Mouse (Mus musculus): ENCODE measurements around the gene Brd3.
A peak's percentile ranks its signal among the peaks of the same experiment; 100 is the strongest.
"Not testable (repeated sequence)": the region's sequence is repeated elsewhere in the genome, so short reads cannot be mapped to it uniquely, and the experiment has no call there.

The Brd3 gene

GRCm38 (mm10) chr2:27507562-27507961 is at the start of gene Brd3:
Brd3 (minus strand) TSS chr2:27507662.
- DNase-seq (ENCODE audit: low spot score): no peak

DNA sequence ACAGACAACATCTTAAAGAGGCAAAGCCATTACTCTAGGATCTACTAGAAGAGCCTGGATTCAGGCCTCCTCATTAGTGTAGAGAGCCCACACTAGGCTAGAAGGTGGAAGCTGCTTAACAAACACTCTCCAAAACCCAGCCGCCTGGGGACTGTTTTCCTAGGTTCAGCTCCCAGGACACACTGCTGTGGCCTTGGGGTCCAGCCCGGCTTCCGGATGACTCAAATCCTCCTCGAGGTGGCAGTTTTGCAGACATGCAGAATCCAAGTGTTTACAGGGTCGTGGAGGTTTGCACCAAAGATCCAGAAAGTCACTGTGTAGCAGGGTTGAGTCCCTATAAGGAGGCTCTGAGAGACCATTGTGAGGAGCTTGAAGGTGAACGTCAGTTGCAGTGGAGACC is 49.5 kb upstream of the Brd3 start:
- DNase-seq (ENCODE audit: low spot score): no peak

DNA sequence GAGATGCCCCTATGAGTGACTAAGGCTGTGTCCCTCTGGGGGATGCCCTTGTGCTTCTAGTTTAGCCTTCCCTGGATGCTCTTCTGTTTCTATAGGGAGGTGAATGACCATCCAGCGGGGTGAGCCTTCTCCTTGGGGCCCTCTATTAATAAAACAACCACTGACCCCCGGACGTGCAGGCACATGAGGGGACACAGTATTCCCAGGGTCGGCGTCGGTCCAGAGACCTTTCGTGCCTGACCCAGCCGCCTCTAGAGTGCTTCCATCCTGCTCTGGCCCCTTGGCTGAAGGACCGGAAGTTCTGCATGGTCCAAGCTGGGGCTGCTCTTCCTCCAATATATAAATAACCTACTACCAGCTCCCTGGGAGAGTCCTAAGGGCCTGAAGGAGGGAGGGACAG is 46.8 kb upstream of the Brd3 start:
- no peak for DNase-seq (ENCODE audit: low spot score)

- DNase-seq (ENCODE audit: low spot score): peak; percentile 36
Measured at GRCm38 (mm10) chr2:27552620-27553287, 45.3 kb upstream of the Brd3 start.

DNA sequence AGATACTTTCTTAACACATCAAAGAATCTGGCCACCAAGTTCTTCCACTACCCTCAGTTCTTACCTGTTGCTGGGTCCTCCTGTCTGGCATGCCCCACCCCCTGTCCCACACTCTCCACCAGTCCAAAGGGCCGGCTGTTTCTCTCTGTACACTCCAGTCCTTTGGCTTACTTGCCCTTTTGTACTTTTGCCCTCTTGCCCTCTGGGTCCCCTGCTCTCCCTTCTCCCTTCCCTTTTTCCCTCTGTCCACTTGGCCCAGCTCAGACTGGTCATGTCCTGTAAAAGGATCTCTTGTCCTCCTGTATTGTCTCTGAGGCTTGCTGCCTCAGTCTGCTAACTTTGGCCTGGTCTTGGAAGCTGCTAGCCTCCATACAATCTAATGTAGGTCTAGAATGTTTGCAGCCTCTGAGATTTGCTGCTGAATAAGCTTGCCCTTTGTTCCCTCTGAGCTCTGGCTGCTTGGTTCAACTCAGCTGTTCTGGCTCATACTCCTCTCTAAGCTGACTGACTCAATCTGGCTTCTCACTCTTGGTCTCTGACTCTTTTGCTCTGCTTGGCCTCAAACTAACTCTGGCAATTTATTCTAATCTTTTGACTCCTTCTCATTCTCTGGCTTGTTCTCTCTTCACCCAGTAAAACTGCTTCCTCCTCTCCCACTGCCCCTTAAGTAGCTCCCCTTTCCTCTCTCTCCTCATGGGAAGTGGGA is 41.4 kb upstream of the Brd3 start:
- no peak for DNase-seq (ENCODE audit: low spot score)

DNA sequence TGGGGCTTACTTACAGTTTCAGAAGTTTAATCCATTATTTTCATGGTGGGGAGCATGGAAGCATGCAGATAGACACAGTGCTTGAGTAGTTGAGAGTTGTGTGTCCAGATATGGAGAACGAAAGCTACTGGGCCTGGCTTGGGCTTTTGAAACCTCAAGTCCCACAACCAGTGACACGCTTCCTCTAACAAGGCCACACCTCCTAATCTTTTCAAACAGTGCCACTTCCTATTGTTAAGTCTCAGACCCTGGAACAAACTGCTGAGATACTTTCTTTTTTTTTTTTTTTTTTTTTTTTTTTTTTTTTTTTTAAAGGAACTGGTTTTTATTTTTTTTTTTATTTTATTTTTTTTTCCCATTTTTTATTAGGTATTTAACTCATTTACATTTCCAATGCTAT is 40.5 kb upstream of the Brd3 start:
- DNase-seq (ENCODE audit: low spot score): no peak

DNA sequence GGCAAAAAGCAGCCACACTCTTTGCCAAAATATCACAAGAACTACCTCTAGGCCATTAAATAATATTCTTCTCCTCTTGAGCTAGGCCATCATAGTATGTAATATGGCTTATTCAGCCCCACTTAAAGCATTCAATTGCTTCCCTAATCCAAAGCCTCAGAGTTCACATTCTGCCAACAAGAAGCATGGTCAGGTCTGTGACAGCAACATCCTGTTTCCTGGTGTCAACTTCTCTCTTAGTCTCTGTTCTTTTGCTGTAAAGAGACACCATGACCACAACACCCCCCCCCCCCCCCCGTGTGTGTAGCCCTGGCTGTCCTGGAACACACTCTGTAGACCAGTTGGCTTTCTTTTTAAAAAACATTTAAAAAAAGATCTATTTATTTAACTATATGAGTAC is 39.9 kb upstream of the Brd3 start:
- DNase-seq (ENCODE audit: low spot score): no peak

- not testable (repeated sequence) for DNase-seq (ENCODE audit: low spot score)
Measured at GRCm38 (mm10) chr2:27546041-27546440, 38.6 kb upstream of the Brd3 start.

DNA sequence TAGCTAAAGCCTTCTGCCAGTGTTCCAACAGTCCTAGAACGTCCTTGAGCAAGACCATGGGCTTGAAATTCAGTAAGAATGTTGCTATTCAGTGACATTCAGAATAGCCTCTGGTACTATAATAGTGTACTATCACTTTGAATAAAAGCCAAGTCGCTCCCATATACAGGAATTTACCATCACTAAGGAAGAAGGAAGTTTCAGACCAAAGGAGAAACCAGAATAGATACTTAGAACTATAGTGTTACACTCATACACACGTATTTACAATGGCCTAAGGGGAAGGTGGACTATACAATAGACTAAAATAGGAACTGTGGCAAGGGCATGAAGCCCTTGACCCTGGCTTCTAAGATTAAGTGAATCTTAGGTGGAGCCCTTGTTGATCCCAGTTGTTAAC is 38.1 kb upstream of the Brd3 start:
- not testable (repeated sequence) for DNase-seq (ENCODE audit: low spot score)

GRCm38 (mm10) chr2:27544613-27545012 is 37.2 kb upstream of the Brd3 start:
- DNase-seq (ENCODE audit: low spot score): no peak

DNA sequence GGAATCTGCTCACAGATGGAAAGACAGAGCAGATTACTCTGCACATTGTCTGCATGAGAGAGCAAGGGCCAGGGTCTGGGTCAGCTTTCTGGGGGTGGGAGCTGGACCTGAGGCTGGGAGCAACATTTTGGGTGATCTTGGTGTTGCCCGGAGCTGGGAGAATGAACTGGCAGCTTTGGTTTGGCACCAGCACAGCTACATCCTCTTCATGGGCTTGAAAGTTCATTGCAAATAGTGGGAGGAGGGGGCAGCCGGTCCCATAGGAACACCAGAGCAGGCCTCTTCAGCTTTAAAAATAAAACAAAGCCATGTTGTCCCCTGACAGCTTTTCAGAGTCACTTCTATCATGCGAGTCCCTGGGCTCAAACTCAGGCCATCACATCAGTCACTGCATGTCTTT is 33.8 kb upstream of the Brd3 start:
- no peak for DNase-seq (ENCODE audit: low spot score)

GRCm38 (mm10) chr2:27540515-27540836 is 33.0 kb upstream of the Brd3 start:
- no peak for DNase-seq (ENCODE audit: low spot score)

DNA sequence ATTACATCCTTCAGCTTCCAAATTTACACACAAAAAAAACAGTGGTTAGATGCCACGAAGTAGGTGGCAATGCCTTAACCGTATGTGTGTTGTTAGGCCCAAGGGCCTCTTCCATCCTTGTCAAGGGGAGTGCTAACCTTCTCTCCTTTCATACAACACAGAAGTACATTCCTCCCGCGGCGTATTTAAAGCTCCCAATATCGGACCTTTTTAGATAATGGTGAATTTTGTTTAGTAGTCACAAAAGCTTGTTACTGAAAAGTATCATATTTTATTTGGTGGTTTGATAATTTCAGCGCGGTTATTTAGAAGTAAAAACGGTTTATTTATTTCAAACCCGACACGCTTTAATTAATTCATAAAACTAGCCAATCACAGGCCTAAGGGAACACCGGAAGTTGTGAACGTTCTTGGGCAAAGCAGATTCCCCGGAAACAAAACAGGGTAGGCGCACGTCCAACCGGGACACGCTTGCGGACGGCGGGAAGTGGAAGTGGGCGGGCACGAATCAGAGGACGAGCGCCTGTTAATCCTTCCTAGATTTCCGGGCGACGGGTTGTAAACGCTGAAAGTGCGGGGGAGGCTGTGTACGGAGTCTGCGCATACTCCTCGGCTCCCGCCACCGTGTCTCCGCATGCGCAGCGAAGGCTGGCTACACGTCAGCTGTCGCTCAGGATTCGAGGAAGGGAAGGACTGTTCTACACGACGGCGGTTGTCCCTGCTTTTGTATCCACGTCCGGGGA is 32.5 kb upstream of the Brd3 start:
- DNase-seq (ENCODE audit: low spot score): peak; percentile 99

GRCm38 (mm10) chr2:27539336-27539735 is 31.9 kb upstream of the Brd3 start:
- DNase-seq (ENCODE audit: low spot score): no peak

DNA sequence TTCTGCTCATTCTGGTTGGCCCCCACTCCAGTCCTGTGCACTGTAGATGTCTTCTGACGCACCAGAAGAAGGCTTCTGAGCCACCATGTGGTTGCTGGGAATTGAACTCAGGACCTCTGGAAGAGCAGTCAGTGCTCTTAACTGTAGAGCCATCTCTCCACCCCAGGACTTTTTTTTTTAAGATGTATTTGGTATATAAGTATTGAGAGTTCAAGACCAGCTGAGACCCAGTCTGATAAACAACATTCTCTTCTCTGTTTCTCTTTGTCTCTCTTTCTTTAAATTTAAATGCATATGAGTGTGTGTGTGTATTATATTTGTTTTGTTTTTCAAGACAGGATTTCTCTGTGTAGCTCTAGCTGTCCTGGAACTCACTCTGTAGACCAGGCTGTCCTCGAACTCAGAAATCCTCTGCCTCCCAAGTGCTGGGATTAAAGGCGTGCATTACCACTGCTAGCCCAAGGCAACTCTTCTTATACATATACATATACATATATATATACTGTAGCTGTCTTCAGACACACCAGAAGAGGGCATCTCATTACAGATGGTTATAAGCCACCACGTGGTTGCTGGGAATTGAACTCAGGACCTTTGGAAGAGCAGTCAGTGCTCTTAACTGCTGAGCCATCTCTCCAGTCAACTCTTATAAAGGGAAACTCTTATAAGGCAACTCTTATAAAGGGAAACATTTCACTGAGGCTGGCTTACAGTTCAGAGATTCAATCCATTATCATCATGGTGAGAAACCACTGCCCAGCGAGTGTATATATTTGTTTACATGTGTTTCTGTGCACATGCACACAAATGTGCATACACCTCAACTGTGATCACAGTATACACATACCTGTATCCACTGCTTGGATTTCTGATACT is 31.2 kb upstream of the Brd3 start:
- not testable (repeated sequence) for DNase-seq (ENCODE audit: low spot score)

DNA sequence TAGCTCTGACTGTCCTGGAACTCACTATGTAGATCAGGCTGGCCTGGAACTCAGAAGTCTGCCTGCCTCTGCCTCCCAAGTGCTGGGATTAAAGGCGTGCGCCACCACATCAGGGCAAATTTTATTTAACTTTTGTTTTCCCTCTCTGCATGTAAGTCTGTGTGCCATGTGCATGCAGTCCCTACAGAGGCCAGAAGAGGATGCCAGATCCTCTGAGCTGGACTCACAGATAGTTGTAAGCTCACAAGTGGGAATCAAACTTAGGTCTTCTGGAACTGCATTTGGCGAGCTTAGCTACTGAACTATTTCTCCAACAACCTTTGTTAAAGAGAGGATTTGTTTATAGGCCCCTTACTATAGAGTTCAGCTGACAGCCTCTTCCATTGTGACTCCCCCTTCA is 10.8 kb upstream of the Brd3 start:
- no peak for DNase-seq (ENCODE audit: low spot score)

DNA sequence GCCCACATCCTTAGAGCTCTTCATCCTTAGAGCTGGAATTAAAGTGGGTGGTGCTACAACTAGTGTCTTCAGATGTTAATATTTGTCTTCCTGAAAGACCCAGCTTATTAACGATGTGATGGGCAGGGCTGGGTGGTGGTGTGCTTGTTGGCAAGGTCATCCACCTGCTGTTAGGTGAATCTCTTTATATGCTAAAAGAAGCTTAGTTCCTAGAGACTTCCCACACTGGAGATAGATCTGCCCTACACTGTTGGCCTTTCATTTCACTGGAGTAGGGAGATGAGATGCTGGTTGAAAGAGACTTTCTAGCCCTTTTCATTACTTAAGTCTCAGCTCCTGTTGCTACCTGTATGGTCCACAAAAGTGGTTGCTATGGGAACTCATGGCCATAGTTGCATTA is 8.8 kb upstream of the Brd3 start:
- DNase-seq (ENCODE audit: low spot score): no peak

DNA sequence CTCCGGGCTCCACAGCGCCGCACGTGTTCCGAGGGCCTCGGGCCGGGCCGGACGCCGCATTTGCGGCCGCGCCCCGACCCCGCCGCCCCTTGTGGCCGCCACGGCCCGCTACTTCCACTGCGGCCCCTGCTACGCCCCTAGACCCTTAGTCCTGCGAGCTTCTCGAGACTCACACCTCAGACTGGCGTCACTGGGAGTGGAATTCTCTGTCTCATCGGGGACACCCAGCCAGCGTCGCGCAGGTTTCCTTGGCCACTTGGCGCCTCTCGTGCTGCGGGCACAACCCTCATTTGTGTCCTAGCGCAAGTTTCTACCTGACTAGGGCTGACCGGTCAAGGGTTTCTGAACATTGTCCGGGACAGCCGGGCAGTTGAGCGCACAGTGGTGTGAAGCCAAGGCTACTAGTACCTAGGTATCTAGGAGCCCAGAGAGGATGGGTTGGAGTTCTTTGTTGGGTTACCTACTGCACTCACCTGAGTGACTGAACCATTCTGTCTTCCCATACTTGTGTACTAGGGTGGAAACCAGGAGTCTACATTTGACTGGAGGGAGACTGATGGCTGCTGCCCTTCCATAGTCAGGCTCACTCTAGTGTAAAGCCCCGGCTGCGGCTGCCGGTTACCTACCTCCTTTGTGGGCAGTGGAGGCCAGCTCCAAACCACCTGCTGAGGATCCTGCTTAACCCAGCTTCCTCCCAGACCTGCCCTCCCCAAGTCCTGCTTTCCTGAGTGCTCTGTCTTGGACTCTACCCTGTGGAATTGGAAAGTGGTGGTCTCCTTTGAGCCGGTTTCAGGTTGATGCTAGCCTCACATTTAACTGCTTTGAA is 8.1 kb upstream of the Brd3 start:
- no peak for DNase-seq (ENCODE audit: low spot score)

DNA sequence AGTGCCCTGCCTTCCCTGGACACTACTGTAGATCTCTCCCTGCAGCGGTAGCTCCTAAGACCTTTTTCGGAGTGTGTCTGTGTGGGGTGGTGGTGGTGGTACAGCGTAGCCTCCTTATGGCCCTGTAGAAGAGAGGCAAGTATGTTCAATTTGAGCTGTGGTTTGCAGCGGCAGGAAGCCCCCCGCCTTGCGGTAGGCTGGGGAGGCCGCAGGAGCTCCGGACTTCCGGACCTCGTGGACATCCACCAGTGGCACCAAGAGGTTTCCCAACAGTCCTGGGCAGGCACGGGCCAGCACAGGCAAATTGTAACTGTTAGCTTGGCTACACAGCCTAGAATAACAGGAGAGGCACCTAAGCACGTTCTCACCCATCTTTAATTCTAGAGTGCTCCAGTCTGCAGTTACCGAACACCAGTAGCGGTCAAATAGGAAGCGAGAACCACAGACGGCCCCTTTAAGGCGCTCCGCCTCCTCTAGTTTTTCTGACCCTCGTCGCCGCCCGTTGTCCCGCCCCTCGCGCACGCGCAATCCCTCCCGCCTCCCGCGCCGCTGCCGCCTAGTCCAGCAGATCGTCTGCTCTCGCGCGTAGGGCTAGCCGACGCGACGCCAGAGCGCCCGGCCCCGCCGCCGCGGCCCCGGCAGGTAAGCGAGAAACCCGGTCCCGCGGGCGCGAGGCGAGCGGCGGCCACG is 7.3 kb upstream of the Brd3 start, which contains the start of gene Wdr5:
Wdr5 (plus strand) TSS at position 519 of the 690 bp plus-strand sequence.
- DNase-seq (ENCODE audit: low spot score): peak; percentile 91

DNA sequence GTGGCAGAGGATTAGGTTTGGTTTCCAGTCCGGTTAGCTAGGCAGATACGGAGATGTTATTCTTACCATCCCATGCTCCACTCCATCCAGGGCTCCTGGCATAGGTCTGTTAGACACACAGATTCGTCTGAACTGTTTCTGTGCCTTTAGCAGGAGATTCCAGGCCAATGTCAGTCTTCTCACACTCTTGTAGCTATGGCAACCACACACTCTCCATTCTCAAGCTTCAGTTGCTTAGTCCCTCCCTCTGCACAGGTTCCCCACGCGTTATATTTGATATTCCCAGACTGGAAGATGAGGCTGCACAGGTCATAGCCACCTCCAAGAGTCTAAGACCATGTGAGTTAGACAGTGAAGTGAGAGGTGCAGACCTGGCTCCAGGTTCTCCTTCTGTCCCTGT is 6.4 kb upstream of the Brd3 start:
- no peak for DNase-seq (ENCODE audit: low spot score)

DNA sequence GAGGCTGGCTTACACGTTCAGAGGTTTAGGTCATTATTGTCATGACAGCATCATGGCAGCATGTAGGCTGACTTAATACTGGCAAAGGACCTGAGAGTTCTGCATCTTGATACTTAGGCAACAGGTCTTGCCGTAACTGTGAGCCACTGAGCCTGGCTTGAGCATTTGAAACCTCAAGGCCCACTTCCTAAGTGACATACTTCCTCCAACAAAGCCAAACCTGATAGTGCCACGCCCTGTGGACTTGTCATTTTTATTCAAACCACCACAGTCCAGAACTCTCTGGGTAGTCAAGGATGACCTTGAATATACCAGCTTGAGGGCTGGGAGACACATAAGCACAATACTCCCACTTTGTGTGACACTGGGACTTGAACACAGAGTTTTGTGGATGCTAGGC is 5.4 kb upstream of the Brd3 start:
- DNase-seq (ENCODE audit: low spot score): no peak
